Mouse (Mus musculus) monocyte, adult 2 months (primary cell): Measurements from ENCODE around the gene St3gal3.

Experiments
- DNase-seq, 2 experiments: peaks; one replicate each; pipeline ENCODE4 v3.0.0; 2022; ENCODE audit warnings: low spot score in 2 of 2, low read depth in 1 of 2

The St3gal3 gene

GRCm38 (mm10) chr4:118141511-118141910, 6.8 kb upstream of the St3gal3 start:
- no peak for DNase-seq

- DNase-seq = no peak
Measured at GRCm38 (mm10) chr4:118138891-118139290, 4.2 kb upstream of the St3gal3 start.

DNA sequence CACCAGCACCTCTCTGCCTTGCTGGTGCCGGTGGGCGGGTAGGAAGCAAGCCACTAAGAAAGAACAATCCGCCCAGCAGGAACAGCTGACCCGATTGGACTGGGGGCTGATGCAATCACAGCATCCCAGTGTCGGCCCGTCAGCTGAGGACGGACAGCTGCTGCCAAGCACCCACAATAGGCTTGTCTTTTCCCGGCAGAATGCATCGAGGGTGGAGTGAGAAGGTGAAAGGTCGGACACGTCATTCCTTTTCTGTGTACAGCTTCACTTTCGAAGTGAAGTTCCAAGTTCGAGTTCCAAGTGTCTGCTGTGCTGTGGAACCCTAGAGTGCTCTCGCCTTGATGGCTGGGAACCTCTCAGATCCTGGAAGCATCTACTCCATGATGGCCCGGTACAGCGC, 3.1 kb upstream of the St3gal3 start:
- no peak for DNase-seq

GRCm38 (mm10) chr4:118137311-118137710, 2.6 kb upstream of the St3gal3 start:
- DNase-seq = no peak

DNA sequence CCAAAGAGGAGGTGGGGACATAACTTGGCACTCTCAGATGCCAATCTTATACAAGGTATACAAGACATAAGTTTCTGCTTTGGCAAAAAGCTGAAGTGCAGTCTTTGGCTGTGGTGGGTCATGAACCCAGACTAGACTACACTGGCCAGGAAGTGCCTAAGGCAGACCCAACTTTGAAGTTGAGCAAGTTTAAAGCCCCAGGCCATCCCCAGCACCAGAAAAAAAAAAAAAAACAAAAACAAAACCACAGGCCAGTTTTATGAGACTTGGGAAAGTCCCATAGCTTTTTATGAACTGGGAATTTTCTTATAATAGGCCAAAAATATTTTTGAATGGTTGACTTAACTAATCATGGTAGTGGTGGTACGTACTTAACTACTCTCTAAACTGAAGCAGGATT, 700 bp upstream of the St3gal3 start:
- no peak for DNase-seq

DNA sequence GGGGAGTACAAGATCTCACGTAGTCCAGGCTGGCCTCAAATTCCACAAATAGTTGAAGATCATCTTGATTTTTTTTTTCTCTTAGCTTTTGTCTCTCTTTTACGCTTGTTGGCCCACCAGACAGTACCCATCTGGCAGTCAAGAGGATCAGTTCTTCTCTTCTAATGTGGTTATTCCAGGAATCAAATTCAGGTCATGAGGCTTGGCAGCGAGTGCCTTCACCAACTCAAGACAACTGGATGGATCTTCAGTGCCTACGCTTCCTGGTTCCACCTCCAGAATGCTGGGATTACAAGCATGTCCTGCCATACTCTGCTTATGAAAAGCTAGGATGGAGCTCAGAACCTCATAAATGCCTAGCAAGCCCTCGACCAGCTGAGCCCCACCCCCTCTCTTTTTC, 3.4 kb downstream of the St3gal3 start:
- no peak for DNase-seq

GRCm38 (mm10) chr4:118123030-118123704, 11.5 kb downstream of the St3gal3 start:
- no peak for DNase-seq

DNA sequence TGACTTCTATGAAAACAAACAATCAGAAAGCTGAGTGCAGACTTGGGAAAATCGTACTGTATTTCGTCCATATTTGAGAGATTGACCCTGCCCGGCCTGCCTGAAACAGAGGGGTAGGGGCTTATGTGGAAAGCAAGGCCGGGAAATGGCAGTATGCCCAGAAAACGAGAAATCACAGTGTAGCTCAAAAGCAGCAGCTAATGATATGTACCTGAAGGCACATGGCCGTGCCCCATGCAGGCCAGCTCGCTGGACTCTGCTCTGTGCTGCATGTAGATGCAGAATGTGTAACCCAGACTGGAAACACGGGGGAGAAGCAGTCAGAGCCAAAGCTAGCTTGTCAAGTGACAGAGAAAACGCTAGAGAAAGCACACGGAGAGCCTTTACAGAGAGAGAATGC, 12.6 kb downstream of the St3gal3 start:
- no peak for DNase-seq

GRCm38 (mm10) chr4:118117565-118117964, 17.1 kb downstream of the St3gal3 start:
- no peak for DNase-seq

- no peak for DNase-seq
Measured at GRCm38 (mm10) chr4:118116098-118116497, 18.6 kb downstream of the St3gal3 start.

GRCm38 (mm10) chr4:118115132-118115531, 19.6 kb downstream of the St3gal3 start:
- DNase-seq = no peak

DNA sequence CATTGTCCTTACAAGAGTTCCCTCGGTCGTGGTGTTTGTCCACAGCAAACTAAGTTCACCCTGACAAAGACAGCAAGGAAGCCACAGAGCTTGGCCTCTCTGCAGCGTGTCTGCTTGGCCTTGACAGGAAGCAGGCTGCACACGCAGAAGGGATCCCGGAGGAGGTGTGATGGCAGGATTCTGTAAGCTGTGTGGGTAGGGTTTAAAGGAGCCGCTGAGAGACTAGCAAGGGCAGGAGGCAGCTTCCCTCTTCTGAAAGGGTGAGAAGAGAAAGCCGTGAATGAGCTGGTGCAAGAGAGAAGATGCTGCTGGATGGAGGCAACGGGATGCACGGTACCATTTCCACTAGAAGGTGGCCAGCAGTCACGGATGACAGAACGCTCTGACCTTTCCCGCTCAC, 22.1 kb downstream of the St3gal3 start:
- DNase-seq = no peak

DNA sequence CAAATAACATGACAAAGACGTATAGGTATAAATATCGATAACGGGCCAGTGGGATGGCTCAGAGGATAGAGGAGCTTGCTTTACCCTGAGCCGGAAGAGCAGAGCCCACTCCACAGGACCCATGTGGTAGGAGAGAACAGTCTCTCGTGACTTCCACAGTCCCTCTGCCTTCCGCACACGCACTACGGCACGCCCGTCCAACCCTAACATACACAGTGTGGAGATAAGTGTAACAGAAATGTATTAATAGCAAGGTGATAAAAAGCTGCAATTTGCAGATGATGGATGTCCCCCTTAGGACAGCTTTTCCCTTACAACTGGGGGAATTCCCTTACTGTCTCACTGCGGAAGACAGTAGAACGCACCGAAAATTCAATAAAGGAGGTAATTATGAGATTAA, 25.1 kb downstream of the St3gal3 start:
- no peak for DNase-seq

- no peak for DNase-seq
Measured at GRCm38 (mm10) chr4:118108779-118109178, 25.9 kb downstream of the St3gal3 start.

- DNase-seq = no peak
Measured at GRCm38 (mm10) chr4:118105256-118106053, 29.3 kb downstream of the St3gal3 start.

DNA sequence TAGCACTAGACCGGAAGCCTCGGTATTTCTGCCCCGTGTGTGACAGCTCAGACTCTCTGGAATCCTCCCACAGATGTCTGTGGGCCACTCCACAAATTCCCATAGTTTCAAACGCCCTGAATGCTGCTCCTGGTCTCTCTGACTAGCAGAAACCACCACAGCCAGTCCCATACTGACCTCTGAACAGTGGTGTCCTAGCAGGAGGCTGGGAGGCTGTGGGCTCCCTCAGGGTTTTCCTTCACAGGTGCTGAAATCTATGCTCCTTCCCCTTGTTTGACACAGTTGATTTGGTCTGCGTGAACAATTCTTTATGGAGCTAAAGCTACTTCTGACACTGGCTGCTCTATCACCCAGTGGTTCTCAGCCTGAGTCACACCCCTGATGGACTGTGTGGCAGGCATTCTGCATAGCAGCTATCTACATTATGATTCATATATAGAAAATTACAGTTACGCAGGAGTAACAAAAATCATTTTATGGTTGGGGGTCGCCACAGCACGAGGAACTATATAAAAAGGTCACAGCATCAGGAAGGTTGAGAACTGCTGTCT, 31.4 kb downstream of the St3gal3 start:
- DNase-seq = no peak

GRCm38 (mm10) chr4:118101497-118101896, 33.2 kb downstream of the St3gal3 start:
- DNase-seq = no peak

- DNase-seq = no peak
Measured at GRCm38 (mm10) chr4:118099637-118100364, 34.9 kb downstream of the St3gal3 start.

- DNase-seq = no peak
Measured at GRCm38 (mm10) chr4:118098571-118098970, 36.1 kb downstream of the St3gal3 start.

DNA sequence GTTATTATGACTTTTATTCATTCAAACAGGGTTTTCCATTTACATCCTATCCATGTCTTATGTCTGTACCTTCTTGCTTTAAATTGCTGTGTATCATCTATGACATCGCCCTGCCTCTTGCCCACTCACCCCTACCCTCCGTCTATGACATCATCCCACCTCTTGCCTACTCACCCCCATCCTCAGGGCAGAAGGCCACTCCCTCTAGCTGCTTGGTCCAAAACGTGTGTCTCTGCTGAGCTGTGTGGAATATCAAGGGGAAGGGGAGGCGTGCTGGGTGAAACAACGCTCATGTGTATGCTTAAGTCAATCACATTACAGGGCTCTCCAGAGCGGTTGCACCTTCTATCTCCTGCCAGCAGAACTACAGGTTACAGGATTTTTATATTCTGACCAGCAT, 38.6 kb downstream of the St3gal3 start:
- DNase-seq = no peak

- no peak for DNase-seq
Measured at GRCm38 (mm10) chr4:118092784-118093457, 41.8 kb downstream of the St3gal3 start.
